Mouse (Mus musculus): ENCODE data around the gene Actr2. TPM values are rescaled to one million over a fixed set of nuclear protein-coding genes. Genes with fewer than 3 reads are reported as not detected.

The Actr2 gene
- polyA plus RNA-seq, 1 experiment: 392 TPM

- Histone ChIP-seq H3K27ac (ENCODE audit: insufficient read depth, low read depth, low read length) (no peak overlapping the region), H3K4me1 (ENCODE audit: control insufficient read depth, insufficient read depth, low read length) (no peaks in the 10 kb centered on the region), H3K4me3 (ENCODE audit: insufficient read depth, low read length) (no peak overlapping the region)
- no peak for TF ChIP-seq CTCF (IDR thresholded peaks at IDR 0.05; ENCODE audit: low read depth, low read length)
- no peak for TF ChIP-seq POLR2A (IDR thresholded peaks at IDR 0.05; ENCODE audit: borderline replicate concordance, low read depth, low read length)
Measured at GRCm38 (mm10) chr11:20054617-20055016, 58.1 kb downstream of the Actr2 start.

GRCm38 (mm10) chr11:20053951-20054350 lies 58.8 kb downstream of the Actr2 start:
- Histone ChIP-seq H3K4me1 (ENCODE audit: control insufficient read depth, insufficient read depth, low read length) (no peaks in the 10 kb centered on the region), H3K4me3 (ENCODE audit: insufficient read depth, low read length) (no peak overlapping the region), H3K27ac (ENCODE audit: insufficient read depth, low read depth, low read length) (no peak overlapping the region)
- no peak for TF ChIP-seq CTCF (IDR thresholded peaks at IDR 0.05; ENCODE audit: low read depth, low read length)

GRCm38 (mm10) chr11:20052814-20053536 lies 59.7 kb downstream of the Actr2 start:
- Histone ChIP-seq H3K27ac (ENCODE audit: insufficient read depth, low read depth, low read length) (no peak overlapping the region), H3K4me3 (ENCODE audit: insufficient read depth, low read length) (no peak overlapping the region), H3K4me1 (ENCODE audit: control insufficient read depth, insufficient read depth, low read length) (no peaks in the 10 kb centered on the region)
- TF ChIP-seq CTCF (IDR thresholded peaks at IDR 0.05; ENCODE audit: low read depth, low read length) (no peak), POLR2A (IDR thresholded peaks at IDR 0.05; ENCODE audit: borderline replicate concordance, low read depth, low read length) (no peak)

- no peak for TF ChIP-seq POLR2A (IDR thresholded peaks at IDR 0.05; ENCODE audit: borderline replicate concordance, low read depth, low read length)
- no peak for TF ChIP-seq CTCF (IDR thresholded peaks at IDR 0.05; ENCODE audit: low read depth, low read length)
- Histone ChIP-seq H3K4me1 (ENCODE audit: control insufficient read depth, insufficient read depth, low read length) (no peaks in the 10 kb centered on the region), H3K4me3 (ENCODE audit: insufficient read depth, low read length) (no peak overlapping the region), H3K27ac (ENCODE audit: insufficient read depth, low read depth, low read length) (no peak overlapping the region)
Measured at GRCm38 (mm10) chr11:20045586-20045985, 67.1 kb downstream of the Actr2 start.

- TF ChIP-seq POLR2A (IDR thresholded peaks at IDR 0.05; ENCODE audit: borderline replicate concordance, low read depth, low read length) (no peak), CTCF (IDR thresholded peaks at IDR 0.05; ENCODE audit: low read depth, low read length) (no peak)
- no peak overlapping the region for H3K27ac ChIP-seq (ENCODE audit: insufficient read depth, low read depth, low read length)
- H3K4me1 ChIP-seq (ENCODE audit: control insufficient read depth, insufficient read depth, low read length): no peaks in the 10 kb centered on the region
- H3K4me3 ChIP-seq (ENCODE audit: insufficient read depth, low read length): no peak overlapping the region
Measured at GRCm38 (mm10) chr11:20043256-20043655, 69.5 kb downstream of the Actr2 start.

GRCm38 (mm10) chr11:20042106-20042505 lies 70.6 kb downstream of the Actr2 start:
- no peak overlapping the region for H3K4me3 ChIP-seq (ENCODE audit: insufficient read depth, low read length)
- peaks cover 11% of the 10 kb centered on the region for H3K4me1 ChIP-seq (ENCODE audit: control insufficient read depth, insufficient read depth, low read length)
- TF ChIP-seq CTCF (IDR thresholded peaks at IDR 0.05; ENCODE audit: low read depth, low read length) (no peak), POLR2A (IDR thresholded peaks at IDR 0.05; ENCODE audit: borderline replicate concordance, low read depth, low read length) (no peak)
- no peak overlapping the region for H3K27ac ChIP-seq (ENCODE audit: insufficient read depth, low read depth, low read length)

GRCm38 (mm10) chr11:20041164-20041920 lies 71.4 kb downstream of the Actr2 start:
- Histone ChIP-seq H3K27ac (ENCODE audit: insufficient read depth, low read depth, low read length) (no peak overlapping the region), H3K4me3 (ENCODE audit: insufficient read depth, low read length) (no peak overlapping the region), H3K4me1 (ENCODE audit: control insufficient read depth, insufficient read depth, low read length) (peaks cover 11% of the 10 kb centered on the region)
- TF ChIP-seq POLR2A (IDR thresholded peaks at IDR 0.05; ENCODE audit: borderline replicate concordance, low read depth, low read length) (no peak), CTCF (IDR thresholded peaks at IDR 0.05; ENCODE audit: low read depth, low read length) (no peak)

GRCm38 (mm10) chr11:20038723-20039122 lies 74.0 kb downstream of the Actr2 start:
- Histone ChIP-seq H3K4me3 (ENCODE audit: insufficient read depth, low read length) (no peak overlapping the region), H3K4me1 (ENCODE audit: control insufficient read depth, insufficient read depth, low read length) (peaks cover 16% of the 10 kb centered on the region), H3K27ac (ENCODE audit: insufficient read depth, low read depth, low read length) (no peak overlapping the region)
- TF ChIP-seq POLR2A (IDR thresholded peaks at IDR 0.05; ENCODE audit: borderline replicate concordance, low read depth, low read length) (no peak), CTCF (IDR thresholded peaks at IDR 0.05; ENCODE audit: low read depth, low read length) (no peak)

GRCm38 (mm10) chr11:20037739-20038138 lies 75.0 kb downstream of the Actr2 start:
- no peak overlapping the region for H3K27ac ChIP-seq (ENCODE audit: insufficient read depth, low read depth, low read length)

GRCm38 (mm10) chr11:20035972-20036371 lies 76.7 kb downstream of the Actr2 start:
- no peak overlapping the region for H3K27ac ChIP-seq (ENCODE audit: insufficient read depth, low read depth, low read length)
- no peak for TF ChIP-seq CTCF (IDR thresholded peaks at IDR 0.05; ENCODE audit: low read depth, low read length)
- TF ChIP-seq POLR2A (IDR thresholded peaks at IDR 0.05; ENCODE audit: borderline replicate concordance, low read depth, low read length): no peak
- H3K4me1 ChIP-seq (ENCODE audit: control insufficient read depth, insufficient read depth, low read length): peaks cover 16% of the 10 kb centered on the region
- H3K4me3 ChIP-seq (ENCODE audit: insufficient read depth, low read length): no peak overlapping the region

More at GRCm38 (mm10) chr11:20037739-20038138, 75.0 kb downstream of the Actr2 start:
- Histone ChIP-seq H3K4me3 (ENCODE audit: insufficient read depth, low read length) (no peak overlapping the region), H3K4me1 (ENCODE audit: control insufficient read depth, insufficient read depth, low read length) (peaks cover 16% of the 10 kb centered on the region)
- TF ChIP-seq CTCF (IDR thresholded peaks at IDR 0.05; ENCODE audit: low read depth, low read length) (no peak), POLR2A (IDR thresholded peaks at IDR 0.05; ENCODE audit: borderline replicate concordance, low read depth, low read length) (no peak)
